Mouse (Mus musculus): Measurements from ENCODE around the gene Dennd4b.

- TF ChIP-seq CTCF (IDR thresholded peaks at IDR 0.05; ENCODE audit: low read depth, low read length), result no peak
- TF ChIP-seq POLR2A (IDR thresholded peaks at IDR 0.05; ENCODE audit: borderline replicate concordance, low read depth, low read length), result no peak
Observed at GRCm38 (mm10) chr3:90258521-90258920, 6.5 kb upstream of the Dennd4b start.

Measured in bone marrow macrophage, adult 2 months (primary cell).